Mouse (Mus musculus) liver, postnatal 0 days (tissue): ENCODE measurements around the gene Pde10a.

Experiments
- CTCF ChIP-seq: sonication (generic); IDR thresholded peaks from 2 replicates; pipeline ENCODE4 v1.5.1; 2016; ENCODE audit warnings: antibody characterized with exemption, low read depth
- EP300 ChIP-seq: IDR thresholded peaks from 2 replicates; pipeline ENCODE4 v1.6.1; 2016; ENCODE audit warnings: antibody characterized with exemption, low read depth, mild to moderate bottlenecking

DNA sequence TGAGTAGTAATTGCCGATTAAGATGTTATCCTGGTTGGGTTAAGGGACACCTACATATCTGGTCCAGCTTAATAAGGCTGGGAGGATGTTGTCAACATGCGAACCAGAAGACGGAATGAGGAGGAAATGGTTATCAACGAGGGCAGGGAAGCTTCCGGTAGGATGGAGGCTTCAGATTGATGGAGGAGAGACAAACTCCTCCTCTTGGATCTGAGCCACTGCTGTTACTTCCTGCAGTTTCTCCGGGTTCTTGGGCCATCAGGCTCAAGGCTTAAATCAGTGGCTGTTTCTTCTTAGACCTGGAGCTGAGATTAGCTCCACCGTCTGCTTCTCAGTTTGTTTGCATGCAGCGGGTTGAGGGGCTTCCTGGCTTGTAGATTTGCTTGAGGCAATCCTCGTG lies 30.6 kb downstream of the Pde10a start:
- no peak for TF ChIP-seq CTCF
- no peak for TF ChIP-seq EP300
